Comparison of ENCODE assay signal across 9 mouse cellular contexts in the genomic region with DNA sequence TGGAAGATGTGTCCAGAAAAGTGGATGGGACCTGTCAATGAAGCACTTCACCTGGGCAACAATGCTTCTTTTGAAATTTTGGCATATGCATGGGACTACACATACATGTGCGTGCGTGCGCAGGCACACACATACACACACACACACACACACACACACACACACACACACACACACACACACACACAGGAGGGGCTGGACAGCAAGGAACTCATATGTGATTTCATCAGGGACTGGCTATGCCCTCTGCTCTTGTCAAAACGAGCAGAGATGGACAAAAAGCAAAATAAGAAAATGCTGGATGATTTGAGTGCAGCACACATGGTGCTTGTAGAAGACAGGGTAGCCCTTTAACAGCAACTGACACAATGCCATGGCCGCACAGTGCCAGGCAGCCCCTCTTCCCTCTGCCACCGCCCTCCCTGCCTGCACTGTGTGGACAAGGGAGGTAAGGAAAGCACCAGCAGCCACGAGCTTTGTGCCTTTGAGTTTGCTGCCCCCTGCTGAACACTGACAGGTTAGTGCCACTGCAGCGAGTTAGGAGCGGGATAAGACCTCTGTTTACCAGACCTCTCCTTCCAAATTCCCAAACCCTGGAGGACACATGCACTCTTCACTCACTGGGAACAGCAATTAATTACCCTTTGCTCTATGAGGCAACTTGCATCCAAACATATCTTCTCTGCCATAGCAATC. TPM values are rescaled to one million over a fixed set of nuclear protein-coding genes. Genes with fewer than 3 reads are reported as not detected.
DNase-seq lines count a peak whose midpoint lies in the region; ATAC-seq and TF ChIP-seq lines count a peak whose summit lies in the region.
"Had no signal": no experiment of that assay in that cellular context is flagged by ENCODE, and none has a peak within 500 bp of the region (broad histone marks: within the 10 kb centered on the region; RNA-seq: fewer than 3 reads in every experiment).

No protein-coding gene starts in this region.

- no peak overlapping the region for H3K9ac ChIP-seq in ES-Bruce4 (ENCODE audit: low read depth, poor library complexity, severe bottlenecking)
- no peak overlapping the region for H3K9ac ChIP-seq in embryonic facial prominence, embryonic 13.5 days
- H3K9ac ChIP-seq in heart, postnatal 0 days (replicated peaks; ENCODE audit: low read depth, low read length), result no peak overlapping the region
- no peak overlapping the region for H3K9ac ChIP-seq in liver, embryonic 12.5 days
- no peak overlapping the region for H3K9ac ChIP-seq in neural tube, embryonic 12.5 days

- no peak overlapping the region for H3K27ac ChIP-seq in ES-Bruce4 (ENCODE audit: insufficient read depth, low read length)
- no peak overlapping the region for H3K27ac ChIP-seq in bone marrow, adult 2 months (ENCODE audit: control insufficient read depth, insufficient read depth, low read depth, low read length, poor library complexity)
- H3K27ac ChIP-seq in embryonic facial prominence, embryonic 13.5 days, result no peak overlapping the region
- no peak overlapping the region for H3K27ac ChIP-seq in heart, postnatal 0 days (ENCODE audit: low read depth)
- no peak overlapping the region for H3K27ac ChIP-seq in liver, embryonic 12.5 days
- H3K27ac ChIP-seq in neural tube, embryonic 12.5 days, result no peak overlapping the region
- H3K27ac ChIP-seq: macrophage had no signal

- H3K4me3 ChIP-seq in ES-Bruce4 (ENCODE audit: low read depth, low read length), result no peak overlapping the region
- H3K4me3 ChIP-seq in bone marrow, adult 2 months (replicated peaks; ENCODE audit: control insufficient read depth, low read depth, low read length), result no peak overlapping the region
- H3K4me3 ChIP-seq in embryonic facial prominence, embryonic 13.5 days, result no peak overlapping the region
- no peak overlapping the region for H3K4me3 ChIP-seq in heart, postnatal 0 days (ENCODE audit: low read depth, low read length)
- no peak overlapping the region for H3K4me3 ChIP-seq in liver, embryonic 12.5 days
- no peak overlapping the region for H3K4me3 ChIP-seq in neural tube, embryonic 12.5 days

- H3K4me2 ChIP-seq in embryonic facial prominence, embryonic 13.5 days, result no peak overlapping the region
- H3K4me2 ChIP-seq in heart, postnatal 0 days (ENCODE audit: low read depth, low read length), result no peak overlapping the region
- H3K4me2 ChIP-seq in liver, embryonic 12.5 days, result no peak overlapping the region
- no peak overlapping the region for H3K4me2 ChIP-seq in neural tube, embryonic 12.5 days (replicated peaks)

- peak; percentile 51 for DNase-seq in heart, postnatal 0 days (ENCODE audit: low spot score)
- peak; percentile 59 to 79 for DNase-seq in kidney, postnatal 25 days
- peak; percentile 73 for DNase-seq in thymus, postnatal 4 days

- H3K36me3 ChIP-seq in ES-Bruce4 (ENCODE audit: control insufficient read depth, insufficient read depth, low read length, poor library complexity, severe bottlenecking), result no peaks in the 10 kb centered on the region
- peaks cover 39% of the 10 kb centered on the region for H3K36me3 ChIP-seq in embryonic facial prominence, embryonic 13.5 days
- peaks cover 53% of the 10 kb centered on the region for H3K36me3 ChIP-seq in heart, postnatal 0 days (replicated peaks; ENCODE audit: control insufficient read depth, insufficient read depth, low read length)
- peaks cover 65% of the 10 kb centered on the region for H3K36me3 ChIP-seq in liver, embryonic 12.5 days
- H3K36me3 ChIP-seq in neural tube, embryonic 12.5 days, result peaks cover 46% of the 10 kb centered on the region

- no peaks in the 10 kb centered on the region for H3K9me3 ChIP-seq in ES-Bruce4 (replicated peaks; ENCODE audit: control insufficient read depth, insufficient read depth, low read length, poor library complexity, severe bottlenecking)
- H3K9me3 ChIP-seq in embryonic facial prominence, embryonic 13.5 days, result no peaks in the 10 kb centered on the region
- H3K9me3 ChIP-seq in heart, postnatal 0 days (replicated peaks; ENCODE audit: control insufficient read depth, low read length), result no peaks in the 10 kb centered on the region
- H3K9me3 ChIP-seq in liver, embryonic 12.5 days (replicated peaks), result no peaks in the 10 kb centered on the region
- H3K9me3 ChIP-seq in neural tube, embryonic 12.5 days, result no peaks in the 10 kb centered on the region

- no peak for TF ChIP-seq POLR2A in ES-Bruce4 (IDR thresholded peaks at IDR 0.05; ENCODE audit: insufficient read depth, low read length)
- TF ChIP-seq POLR2A in bone marrow, adult 2 months (IDR thresholded peaks at IDR 0.05; ENCODE audit: borderline replicate concordance, control insufficient read depth, low read depth, low read length), result no peak

- H3K4me1 ChIP-seq in ES-Bruce4 (ENCODE audit: control insufficient read depth, insufficient read depth, low read length), result no peaks in the 10 kb centered on the region
- no peaks in the 10 kb centered on the region for H3K4me1 ChIP-seq in bone marrow, adult 2 months (ENCODE audit: control insufficient read depth, insufficient read depth, low read length)
- no peaks in the 10 kb centered on the region for H3K4me1 ChIP-seq in embryonic facial prominence, embryonic 13.5 days
- no peaks in the 10 kb centered on the region for H3K4me1 ChIP-seq in heart, postnatal 0 days (ENCODE audit: control insufficient read depth, insufficient read depth)
- H3K4me1 ChIP-seq in liver, embryonic 12.5 days, result no peaks in the 10 kb centered on the region
- no peaks in the 10 kb centered on the region for H3K4me1 ChIP-seq in neural tube, embryonic 12.5 days

- 72% methylated on average over 9 of the region's 9 CpGs for WGBS in bone marrow, adult 2 months
- 53% methylated on average over 9 of the region's 9 CpGs for WGBS in embryonic facial prominence, embryonic 13.5 days
- 54% methylated on average over 9 of the region's 9 CpGs for WGBS in heart, postnatal 0 days
- 62% methylated on average over 9 of the region's 9 CpGs for WGBS in liver, embryonic 12.5 days (ENCODE audit: insufficient replicate concordance)
- 47% methylated on average over 9 of the region's 9 CpGs for WGBS in neural tube, embryonic 12.5 days

- 0 out of 2 replicates have a peak, but pooled peaks have one; percentile 23 for TF ChIP-seq EP300 in ES-Bruce4 (IDR thresholded peaks at IDR 0.05; ENCODE audit: insufficient read depth, low read depth, low read length)
- TF ChIP-seq EP300 in heart, postnatal 0 days (IDR thresholded peaks at IDR 0.05; ENCODE audit: low read depth), result no peak

- no peaks in the 10 kb centered on the region for H3K27me3 ChIP-seq in ES-Bruce4 (ENCODE audit: control insufficient read depth, insufficient read depth, low read length, poor library complexity, severe bottlenecking)
- no peaks in the 10 kb centered on the region for H3K27me3 ChIP-seq in embryonic facial prominence, embryonic 13.5 days
- no peaks in the 10 kb centered on the region for H3K27me3 ChIP-seq in heart, postnatal 0 days (ENCODE audit: control insufficient read depth, insufficient read depth, low read length)
- no peaks in the 10 kb centered on the region for H3K27me3 ChIP-seq in liver, embryonic 12.5 days (replicated peaks)
- H3K27me3 ChIP-seq in neural tube, embryonic 12.5 days (replicated peaks), result no peaks in the 10 kb centered on the region

- ATAC-seq in embryonic facial prominence, embryonic 13.5 days (ENCODE audit: insufficient number of reproducible peaks, insufficient read depth, low FRiP score, low TSS enrichment, low read depth), result peak; percentile 80; the same call in 1 of the 2 replicates
- ATAC-seq in heart, postnatal 0 days (ENCODE audit: insufficient read depth, low read depth), result peak; percentile 83
- ATAC-seq in liver, embryonic 12.5 days, result 0 out of 2 replicates have a peak, but pooled peaks have one; percentile 42
- peak; percentile 92 for ATAC-seq in neural tube, embryonic 12.5 days (ENCODE audit: low FRiP score, low read depth)

- TF ChIP-seq CTCF in ES-Bruce4 (IDR thresholded peaks at IDR 0.05; ENCODE audit: low read depth, low read length), result peak; percentile 91
- peak; percentile 71 for TF ChIP-seq CTCF in bone marrow, adult 2 months (IDR thresholded peaks at IDR 0.05; ENCODE audit: control insufficient read depth, insufficient read depth, low read length)
- peak; percentile 91 for TF ChIP-seq CTCF in heart, postnatal 0 days (IDR thresholded peaks at IDR 0.05; ENCODE audit: low read depth)

RNA-seq across cellular contexts. Expression of gene Tgfbrap1, which starts 32.7 kb away (rescaled TPM):
- polyA plus RNA-seq in ES-Bruce4 (2011; ENCODE audit: insufficient read depth, insufficient read length, low read depth, missing spikeins), result 9.6 and 9.8 TPM in 2 replicates
- 6.1 and 11.2 TPM in 2 replicates for polyA plus RNA-seq in bone marrow, adult 2 months (2011; ENCODE audit: insufficient read depth, insufficient read length, low replicate concordance, missing spikeins)
- polyA plus RNA-seq in embryonic facial prominence, embryonic 13.5 days (2015; fragmentation: Nextera tagmentation; extraction: Ambion mirVana), result 10.9 and 12.5 TPM in 2 replicates
- total RNA-seq in heart, postnatal 0 days (2014; rRNA removed; ENCODE audit: low replicate concordance), result 8.7 and 18.7 TPM in 2 replicates
- 3.6 and 4.5 TPM in 2 replicates for polyA plus RNA-seq in heart, postnatal 0 days (2015; fragmentation: Nextera tagmentation; extraction: Ambion mirVana)
- polyA plus RNA-seq in liver, embryonic 12.5 days (2016; fragmentation: Nextera tagmentation; extraction: Ambion mirVana), result 6.1 and 6.7 TPM in 2 replicates
- polyA plus RNA-seq in neural tube, embryonic 12.5 days (2016; fragmentation: Nextera tagmentation; extraction: Ambion mirVana), result 14.2 and 15.0 TPM in 2 replicates

RNA-seq across cellular contexts. Expression of gene AI597479, which starts 32.7 kb away (rescaled TPM):
- polyA plus RNA-seq in ES-Bruce4 (2011; ENCODE audit: insufficient read depth, insufficient read length, low read depth, missing spikeins), result 27.7 and 29.6 TPM in 2 replicates
- polyA plus RNA-seq in bone marrow, adult 2 months (2011; ENCODE audit: insufficient read depth, insufficient read length, low replicate concordance, missing spikeins), result 5.1 and 5.9 TPM in 2 replicates
- 34.2 and 39.4 TPM in 2 replicates for polyA plus RNA-seq in embryonic facial prominence, embryonic 13.5 days (2015; fragmentation: Nextera tagmentation; extraction: Ambion mirVana)
- 14.8 and 18.5 TPM in 2 replicates for total RNA-seq in heart, postnatal 0 days (2014; rRNA removed; ENCODE audit: low replicate concordance)
- 15.4 and 17.1 TPM in 2 replicates for polyA plus RNA-seq in heart, postnatal 0 days (2015; fragmentation: Nextera tagmentation; extraction: Ambion mirVana)
- 12.5 and 14.2 TPM in 2 replicates for polyA plus RNA-seq in liver, embryonic 12.5 days (2016; fragmentation: Nextera tagmentation; extraction: Ambion mirVana)
- polyA plus RNA-seq in neural tube, embryonic 12.5 days (2016; fragmentation: Nextera tagmentation; extraction: Ambion mirVana), result 40.5 and 40.8 TPM in 2 replicates

Comparison
In these comparisons a context has a peak if more than half of its experiments do, and no peak if none do; other contexts are left out.
1. ATAC-seq: peak in every context shown above with its lines; median percentile 92 in neural tube, embryonic 12.5 days; 83 in heart, postnatal 0 days; 80 in embryonic facial prominence, embryonic 13.5 days; 42 in liver, embryonic 12.5 days.